Mouse (Mus musculus): Measurements from ENCODE around the gene Rybp. TPM values are rescaled to one million over a fixed set of nuclear protein-coding genes. Genes with fewer than 3 reads are reported as not detected.

Rybp gene
- 10 to 100 TPM; 45.7 to 51.8 (median 48.0) TPM for total RNA-seq (2022)

- peak; percentile 84 to 91 for DNase-seq (ENCODE audit: low spot score in 2 of 2)
Observed at GRCm38 (mm10) chr6:100287334-100288015, at the start of gene Rybp. TSS of gene Rybp (minus strand) at chr6:100287485.

DNA sequence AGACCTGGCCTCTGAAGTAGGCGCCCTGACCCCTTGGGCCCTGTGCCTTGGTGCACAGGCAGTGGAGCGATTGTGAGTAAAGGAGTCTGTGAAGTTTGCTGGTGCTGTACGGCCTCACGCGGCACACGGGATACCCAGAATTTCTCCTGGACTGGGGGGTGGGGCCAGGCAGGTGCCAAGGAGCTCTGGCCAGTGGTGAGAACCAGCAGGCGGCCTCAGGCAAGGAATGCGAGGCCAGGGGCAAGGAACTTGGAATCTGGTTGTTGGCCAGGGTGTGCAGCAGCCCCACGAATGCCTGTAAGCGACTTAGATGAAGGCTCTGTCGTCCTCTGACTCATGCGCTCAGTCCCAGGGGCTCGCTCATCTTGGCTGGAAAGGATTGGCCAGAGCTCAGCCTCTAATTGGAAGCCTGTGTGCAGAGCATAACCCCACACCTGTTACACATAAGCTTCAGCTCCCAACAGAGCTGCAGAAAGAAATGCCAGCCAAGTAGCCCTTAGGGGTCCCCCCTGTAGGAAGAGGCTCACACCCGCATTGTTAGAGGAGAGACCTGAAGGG is 49.4 kb upstream of the Rybp start:
- DNase-seq (ENCODE audit: low spot score in 2 of 2): no peak

DNA sequence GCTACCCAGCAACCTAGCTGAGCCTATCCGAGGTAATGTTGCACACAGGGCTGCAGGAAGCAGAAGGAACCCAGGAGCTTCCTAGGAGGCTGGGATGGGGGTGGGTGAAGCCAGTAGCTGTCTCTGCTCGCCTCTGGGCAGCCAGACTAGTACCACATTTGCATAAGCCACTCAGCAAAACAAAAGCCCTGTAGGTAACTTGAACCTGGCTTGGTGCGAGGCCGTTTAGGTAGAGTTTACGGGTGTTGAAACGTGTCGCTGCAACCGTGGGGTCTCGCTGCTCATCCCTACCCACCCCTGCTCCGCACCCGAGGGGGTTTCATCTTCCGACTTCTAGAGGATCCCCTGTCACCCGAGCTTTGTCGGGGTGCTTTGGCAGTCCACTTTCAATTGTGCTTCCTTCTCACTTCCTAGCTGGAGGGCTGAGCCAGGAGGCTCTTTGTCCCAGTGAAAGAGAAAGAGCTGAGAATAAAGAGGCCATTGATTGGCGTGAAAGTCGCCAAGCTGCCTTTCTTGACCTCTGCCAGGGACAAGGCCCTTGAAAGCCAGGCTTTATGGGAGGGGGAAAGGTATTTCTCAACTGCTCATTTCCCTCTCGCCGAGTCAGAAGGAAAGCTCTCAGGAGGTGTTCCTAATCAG is 48.3 kb upstream of the Rybp start:
- no peak for DNase-seq (ENCODE audit: low spot score in 2 of 2)

- DNase-seq (ENCODE audit: low spot score in 2 of 2): no peak
Observed at GRCm38 (mm10) chr6:100333745-100334144, 46.5 kb upstream of the Rybp start.

DNA sequence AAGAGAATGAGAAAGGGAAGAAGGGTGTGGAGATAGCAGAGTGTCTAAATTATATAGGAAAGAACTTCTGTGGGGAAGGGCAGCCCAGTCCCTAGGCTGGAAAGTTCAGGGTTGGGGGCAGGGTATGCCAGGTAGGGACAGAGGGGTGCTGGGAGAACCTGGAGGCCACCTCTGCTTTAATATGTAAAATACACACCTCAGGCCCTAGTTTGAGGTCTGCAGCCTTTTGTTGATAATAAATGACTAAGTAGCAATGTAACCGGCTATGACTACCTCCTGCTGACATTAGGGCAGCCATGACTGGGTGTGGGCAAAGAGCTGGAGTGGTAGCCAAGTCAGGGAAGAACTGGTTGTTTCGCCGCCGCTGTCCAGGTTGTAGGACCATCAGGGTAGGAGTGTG is 45.2 kb upstream of the Rybp start:
- DNase-seq (ENCODE audit: low spot score in 2 of 2): no peak

DNA sequence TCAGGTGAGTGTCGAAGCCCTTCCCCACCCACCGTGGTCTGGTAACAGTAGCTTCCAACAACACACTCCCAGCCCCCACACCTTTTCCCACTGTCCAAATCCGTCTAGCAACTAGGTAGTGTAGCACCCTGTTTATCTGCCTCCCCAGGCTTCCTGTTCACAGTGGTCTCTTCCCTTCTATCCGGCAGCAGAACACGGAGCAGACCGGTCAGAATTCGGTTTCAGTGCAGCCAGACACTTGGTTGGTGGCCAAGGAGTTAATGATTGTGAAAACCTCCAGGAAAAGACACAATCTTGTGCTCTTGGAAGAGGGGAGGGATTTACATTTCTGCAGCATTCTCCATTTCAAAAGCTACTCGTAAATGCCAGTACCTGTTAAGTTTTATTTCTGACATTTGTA is 44.3 kb upstream of the Rybp start:
- DNase-seq (ENCODE audit: low spot score in 2 of 2): no peak

GRCm38 (mm10) chr6:100331055-100331454 is 43.8 kb upstream of the Rybp start:
- DNase-seq (ENCODE audit: low spot score in 2 of 2): no peak

GRCm38 (mm10) chr6:100329542-100329941 is 42.3 kb upstream of the Rybp start:
- no peak for DNase-seq (ENCODE audit: low spot score in 2 of 2)

DNA sequence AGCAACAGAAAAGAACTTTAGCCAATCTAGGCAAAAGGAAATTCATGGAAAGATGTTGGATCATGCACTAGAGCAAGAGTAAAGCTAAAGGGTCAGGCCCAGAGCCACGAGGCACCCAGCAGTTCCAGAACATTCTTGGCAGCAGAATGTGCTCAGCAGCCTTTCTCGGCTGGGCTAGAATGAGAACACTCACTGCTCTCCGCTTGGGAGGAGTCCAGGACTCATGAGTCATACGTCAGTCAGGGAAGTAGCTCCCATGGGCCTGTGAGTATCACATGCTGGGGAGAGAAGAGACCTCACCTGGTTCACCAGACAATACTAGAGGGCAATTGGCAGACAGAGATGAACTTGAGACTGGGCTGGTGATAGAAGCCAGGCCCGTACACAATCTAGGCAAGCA is 39.8 kb upstream of the Rybp start:
- DNase-seq (ENCODE audit: low spot score in 2 of 2): peak; percentile 55 to 65

GRCm38 (mm10) chr6:100323756-100324430 is 36.6 kb upstream of the Rybp start:
- DNase-seq (ENCODE audit: low spot score in 2 of 2): no peak

- DNase-seq (ENCODE audit: low spot score in 2 of 2): no peak
Observed at GRCm38 (mm10) chr6:100322561-100322960, 35.3 kb upstream of the Rybp start.

DNA sequence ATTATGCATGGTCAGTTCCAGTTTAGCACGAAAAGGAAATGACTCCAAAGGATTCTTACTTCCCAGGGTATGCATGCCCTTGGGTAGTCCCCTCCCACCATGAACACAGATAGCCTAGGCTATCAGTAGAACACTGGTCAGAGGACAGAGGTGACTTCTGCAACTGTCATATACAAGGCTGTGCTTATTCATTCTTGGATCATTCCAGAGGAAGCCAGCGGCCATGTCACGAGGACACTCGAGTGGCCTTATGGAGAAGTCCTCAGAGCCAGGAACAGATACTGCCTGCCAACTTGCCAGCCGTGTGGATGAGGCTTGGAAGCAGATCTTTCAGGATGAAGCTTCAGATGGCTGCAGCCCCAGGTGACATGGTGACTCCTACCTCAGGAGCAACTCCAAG is 34.9 kb upstream of the Rybp start:
- no peak for DNase-seq (ENCODE audit: low spot score in 2 of 2)

DNA sequence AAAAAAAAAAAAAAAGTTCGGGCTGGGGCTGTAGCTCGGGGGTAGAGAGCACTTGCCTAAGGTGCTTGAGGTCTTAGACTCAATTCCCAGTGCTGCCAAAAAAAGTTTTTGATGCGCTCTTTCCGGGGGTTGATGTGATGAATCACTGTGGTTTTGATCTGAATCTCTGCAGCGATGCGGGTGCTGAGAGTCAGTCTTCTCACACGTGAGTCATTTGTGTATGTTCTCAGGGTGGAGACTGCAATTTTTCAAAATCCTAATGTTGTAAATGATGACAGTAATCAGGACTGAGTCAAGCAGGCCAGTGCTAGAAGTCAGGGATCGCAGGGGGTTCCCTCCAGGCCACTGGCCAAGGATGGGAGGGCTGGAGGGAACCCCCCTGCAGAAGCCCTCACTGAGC is 26.9 kb upstream of the Rybp start:
- DNase-seq (ENCODE audit: low spot score in 2 of 2): no peak

- DNase-seq (ENCODE audit: low spot score in 2 of 2): no peak
Observed at GRCm38 (mm10) chr6:100311167-100311566, 23.9 kb upstream of the Rybp start.

DNA sequence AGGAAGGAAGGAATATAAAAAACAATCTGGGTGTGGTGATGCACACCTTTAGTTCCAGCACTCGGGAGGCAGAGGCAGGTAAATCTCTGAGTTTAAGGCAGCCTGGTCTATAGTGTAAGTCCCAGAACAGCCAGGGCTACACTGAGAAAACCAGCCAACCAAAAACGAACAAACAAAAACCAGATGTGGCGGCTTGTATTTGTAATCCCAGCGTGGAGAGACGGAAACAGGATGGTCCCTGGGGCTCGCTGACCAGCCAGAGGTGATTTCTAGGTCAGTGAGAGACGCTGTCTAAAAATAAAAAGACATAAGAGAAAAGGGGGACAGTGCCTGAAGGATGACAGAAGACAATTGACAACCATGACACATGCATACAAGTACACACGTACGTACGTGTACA is 17.5 kb upstream of the Rybp start:
- no peak for DNase-seq (ENCODE audit: low spot score in 2 of 2)

DNA sequence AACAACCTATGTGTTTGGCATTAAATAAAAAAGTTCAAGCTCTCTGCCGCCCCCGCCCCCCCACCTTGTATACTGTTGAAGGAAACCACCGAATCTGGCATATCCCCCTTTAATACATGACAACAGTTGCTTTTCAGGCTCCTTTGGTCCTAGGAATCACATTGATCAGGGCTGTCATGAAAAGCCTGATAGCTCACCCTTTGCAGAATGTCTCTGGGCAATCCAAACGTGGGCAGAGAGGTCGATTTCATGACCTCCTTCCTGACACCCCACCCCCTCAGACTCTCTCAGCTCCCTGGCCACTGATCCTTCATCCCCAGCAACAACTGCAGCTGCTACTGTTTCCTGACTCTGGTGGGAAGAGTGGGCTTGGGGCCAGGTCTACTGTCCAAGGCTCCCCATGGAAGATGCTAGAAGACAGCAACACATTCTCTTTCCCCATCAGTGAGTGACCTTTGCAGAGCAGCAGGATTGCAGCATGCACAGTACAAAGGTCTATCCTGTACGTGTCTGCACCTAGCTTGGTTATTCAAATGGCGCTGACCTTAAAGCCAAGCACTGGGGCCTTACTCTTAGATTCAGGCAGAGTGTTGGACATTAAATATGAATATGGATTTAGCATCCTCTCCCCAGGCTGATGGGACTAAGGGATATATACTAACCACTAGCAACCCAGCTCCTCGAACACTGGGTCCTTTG is 14.3 kb upstream of the Rybp start:
- no peak for DNase-seq (ENCODE audit: low spot score in 2 of 2)

- DNase-seq (ENCODE audit: low spot score in 2 of 2): no peak
Observed at GRCm38 (mm10) chr6:100300831-100301230, 13.5 kb upstream of the Rybp start.

- no peak for DNase-seq (ENCODE audit: low spot score in 2 of 2)
Observed at GRCm38 (mm10) chr6:100298945-100299344, 11.7 kb upstream of the Rybp start.

DNA sequence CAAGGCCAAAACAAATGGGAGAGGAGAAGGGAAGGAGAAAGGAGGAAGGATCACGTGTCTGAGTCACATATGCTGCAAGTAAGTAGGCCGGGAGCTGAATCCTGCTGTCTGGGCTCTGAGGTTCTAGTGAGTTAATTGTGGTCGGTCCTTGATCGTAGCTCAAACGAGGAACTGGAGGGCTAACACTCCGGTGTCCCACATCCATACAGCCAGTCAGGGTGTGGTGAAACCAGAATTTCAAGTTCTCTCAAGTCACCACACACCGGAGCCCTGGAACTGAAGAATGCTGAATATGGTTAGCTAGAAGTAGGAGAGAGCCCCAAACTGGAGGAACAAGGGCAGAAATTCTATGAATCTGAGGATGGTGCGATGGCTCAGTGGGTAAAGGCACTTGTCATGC is 10.3 kb upstream of the Rybp start:
- no peak for DNase-seq (ENCODE audit: low spot score in 2 of 2)

DNA sequence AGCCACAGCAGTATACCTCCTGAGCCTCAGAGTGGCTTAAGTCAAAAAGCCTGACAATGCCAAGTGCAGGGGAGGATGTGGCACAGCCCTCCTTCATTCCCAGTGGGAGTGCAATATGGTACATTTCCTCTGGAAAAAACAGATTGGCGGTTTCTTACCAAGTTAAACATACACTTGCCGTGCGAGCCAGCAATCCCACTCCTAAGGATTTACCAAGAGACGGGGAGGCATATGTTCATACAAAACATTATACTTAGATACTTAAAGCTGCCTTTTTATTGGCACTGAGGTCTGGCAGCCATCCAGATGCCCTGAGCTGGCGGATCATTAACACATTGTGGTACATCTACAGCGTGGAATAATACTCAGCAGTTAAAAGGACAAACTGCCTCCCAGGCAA is 5.1 kb upstream of the Rybp start:
- peak; percentile 42 to 43 for DNase-seq (ENCODE audit: low spot score in 2 of 2)

DNA sequence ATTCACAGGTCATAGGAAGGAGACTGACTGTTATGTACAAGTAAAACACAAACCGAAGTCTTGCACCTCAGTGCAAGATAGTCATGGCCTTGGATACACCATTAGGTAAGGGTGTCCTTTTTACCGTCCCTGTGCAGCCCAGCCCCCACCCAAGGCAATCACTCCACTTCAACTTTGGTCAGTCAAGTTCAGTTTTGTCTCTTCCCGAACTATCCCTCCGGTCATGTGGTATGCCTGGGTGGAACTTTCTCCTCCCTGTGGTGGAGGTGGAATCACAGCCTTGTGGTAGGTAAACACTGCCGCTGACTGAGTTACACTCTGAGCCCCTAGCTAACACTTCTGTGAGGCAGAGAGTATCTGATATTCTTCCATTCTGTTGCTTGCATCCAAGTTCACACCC is 1.8 kb upstream of the Rybp start:
- DNase-seq (ENCODE audit: low spot score in 2 of 2): no peak

DNA sequence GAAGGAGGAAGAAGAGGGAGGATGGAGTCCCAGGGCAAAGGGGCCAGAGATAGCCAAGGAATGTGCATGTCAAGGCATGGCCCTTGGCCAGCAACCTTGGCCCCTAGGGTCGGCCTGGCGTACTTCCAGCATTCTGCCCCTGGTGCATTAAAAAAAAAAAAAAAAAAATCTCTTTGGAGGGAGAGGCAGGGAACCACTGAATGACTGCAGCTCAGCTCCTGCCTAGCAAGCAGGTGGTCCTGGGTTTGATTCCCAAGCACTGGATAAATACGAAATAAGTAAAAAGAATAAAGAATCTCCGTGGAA is 1.4 kb upstream of the Rybp start:
- no peak for DNase-seq (ENCODE audit: low spot score in 2 of 2)
